27 mouse cellular contexts compared by ENCODE assay signal in genomic region chr10:80705033-80705432, GRCm38 (mm10). TPM values are rescaled to one million over a fixed set of nuclear protein-coding genes. Genes with fewer than 3 reads are reported as not detected.
DNase-seq lines count a peak whose midpoint lies in the region; ATAC-seq lines count a peak whose summit lies in the region.
"Had no signal": no experiment of that assay in that cellular context is flagged by ENCODE, and none has a peak within 500 bp of the region (broad histone marks: within the 10 kb centered on the region; RNA-seq: fewer than 3 reads in every experiment).

No protein-coding gene starts in this region.

- peaks cover 52% of the 10 kb centered on the region for H3K36me3 ChIP-seq in forebrain, embryonic 10.5 days (replicated peaks)
- peaks cover 47% of the 10 kb centered on the region for H3K36me3 ChIP-seq in forebrain, embryonic 14.5 days (ENCODE audit: control insufficient read depth, insufficient read depth, low read length)
- peaks cover 50% of the 10 kb centered on the region for H3K36me3 ChIP-seq in heart, embryonic 13.5 days
- peaks cover 53% of the 10 kb centered on the region for H3K36me3 ChIP-seq in limb, embryonic 13.5 days
- H3K36me3 ChIP-seq in limb, embryonic 10.5 days: peaks cover 52% of the 10 kb centered on the region
- H3K36me3 ChIP-seq in neural tube, embryonic 13.5 days: peaks cover 50% of the 10 kb centered on the region

- no peak overlapping the region for H3K9ac ChIP-seq in forebrain, embryonic 14.5 days (ENCODE audit: low read length)
- H3K9ac ChIP-seq in heart, embryonic 13.5 days: 0 out of 2 replicates have a peak overlapping the region, but pooled peaks have one; percentile 82
- H3K9ac ChIP-seq in limb, embryonic 13.5 days: peak overlapping the region; percentile 31; the same call in 1 of the 2 replicates
- H3K9ac ChIP-seq in neural tube, embryonic 13.5 days: peak overlapping the region; percentile 43; the same call in 1 of the 2 replicates
- H3K9ac ChIP-seq: forebrain, embryonic 15.5 days; limb, embryonic 15.5 days; midbrain, embryonic 12.5 days had no signal

- no peak overlapping the region for H3K4me2 ChIP-seq in forebrain, embryonic 14.5 days (ENCODE audit: low read length)
- no peak overlapping the region for H3K4me2 ChIP-seq in heart, embryonic 13.5 days
- H3K4me2 ChIP-seq in limb, embryonic 13.5 days (replicated peaks): no peak overlapping the region
- H3K4me2 ChIP-seq in neural tube, embryonic 13.5 days: no peak overlapping the region
- H3K4me2 ChIP-seq: forebrain, embryonic 15.5 days; heart, embryonic 12.5 days; limb, embryonic 15.5 days; midbrain, embryonic 12.5 days had no signal

- no peak for ATAC-seq in forebrain, embryonic 14.5 days
- no peak for ATAC-seq in heart, embryonic 13.5 days (ENCODE audit: extremely low read depth, insufficient number of reproducible peaks, low FRiP score, low TSS enrichment)
- no peak for ATAC-seq in limb, embryonic 13.5 days (ENCODE audit: low FRiP score, low read depth)
- no peak for ATAC-seq in neural tube, embryonic 13.5 days (ENCODE audit: low read depth)
- ATAC-seq: forebrain, embryonic 15.5 days; intestine, postnatal 0 days; Patski had no signal

- whole genome bisulfite sequencing in forebrain, embryonic 10.5 days: 72% methylated on average over 3 of the region's 3 CpGs
- WGBS in forebrain, embryonic 14.5 days: 67% methylated on average over 3 of the region's 3 CpGs
- WGBS in heart, embryonic 13.5 days: 52% methylated on average over 3 of the region's 3 CpGs
- 54% methylated on average over 3 of the region's 3 CpGs for WGBS in limb, embryonic 13.5 days
- WGBS in limb, embryonic 10.5 days: 71% methylated on average over 3 of the region's 3 CpGs
- 71% methylated on average over 3 of the region's 3 CpGs for WGBS in neural tube, embryonic 13.5 days

- H3K27ac ChIP-seq in forebrain, embryonic 10.5 days: no peak overlapping the region
- H3K27ac ChIP-seq in forebrain, embryonic 14.5 days (ENCODE audit: low read depth, low read length): no peak overlapping the region
- 0 out of 2 replicates have a peak overlapping the region, but pooled peaks have one; percentile 15 for H3K27ac ChIP-seq in heart, embryonic 13.5 days (replicated peaks)
- no peak overlapping the region for H3K27ac ChIP-seq in limb, embryonic 13.5 days
- H3K27ac ChIP-seq in limb, embryonic 10.5 days: no peak overlapping the region
- H3K27ac ChIP-seq in neural tube, embryonic 13.5 days (replicated peaks): no peak overlapping the region
- H3K27ac ChIP-seq: forebrain, embryonic 15.5 days; hindbrain, embryonic 10.5 days; limb, embryonic 15.5 days; midbrain, embryonic 12.5 days had no signal

- H3K4me3 ChIP-seq in forebrain, embryonic 10.5 days: peak overlapping the region; percentile 15; the same call in 1 of the 2 replicates
- H3K4me3 ChIP-seq in forebrain, embryonic 14.5 days (ENCODE audit: low read depth, low read length): no peak overlapping the region
- H3K4me3 ChIP-seq in heart, embryonic 13.5 days: no peak overlapping the region
- H3K4me3 ChIP-seq in limb, embryonic 13.5 days: no peak overlapping the region
- H3K4me3 ChIP-seq in limb, embryonic 10.5 days: no peak overlapping the region
- H3K4me3 ChIP-seq in neural tube, embryonic 13.5 days: no peak overlapping the region
- H3K4me3 ChIP-seq: erythroblast, embryonic 14.5 days; forebrain, embryonic 15.5 days; heart, embryonic 12.5 days; hindbrain, embryonic 10.5 days; limb, embryonic 15.5 days; midbrain, embryonic 12.5 days had no signal

- no peaks in the 10 kb centered on the region for H3K9me3 ChIP-seq in forebrain, embryonic 10.5 days
- no peaks in the 10 kb centered on the region for H3K9me3 ChIP-seq in forebrain, embryonic 14.5 days (replicated peaks; ENCODE audit: control insufficient read depth, low read length)
- H3K9me3 ChIP-seq in heart, embryonic 13.5 days: no peaks in the 10 kb centered on the region
- no peaks in the 10 kb centered on the region for H3K9me3 ChIP-seq in limb, embryonic 13.5 days
- H3K9me3 ChIP-seq in limb, embryonic 10.5 days (replicated peaks): no peaks in the 10 kb centered on the region
- no peaks in the 10 kb centered on the region for H3K9me3 ChIP-seq in neural tube, embryonic 13.5 days
- H3K9me3 ChIP-seq: forebrain, embryonic 15.5 days; heart, embryonic 12.5 days; hindbrain, embryonic 10.5 days; limb, embryonic 15.5 days; midbrain, embryonic 12.5 days had no signal

- no peak for DNase-seq in forebrain, embryonic 10.5 days (ENCODE audit: extremely low spot score, low spot score)
- no peak for DNase-seq in forebrain, embryonic 14.5 days (ENCODE audit: low spot score)
- no peak for DNase-seq in heart, postnatal 4 days
- no peak for DNase-seq in limb, embryonic 10.5 days (ENCODE audit: low spot score)
- no peak for DNase-seq in neural tube, embryonic 10.5 days (ENCODE audit: extremely low spot score, low spot score)
- DNase-seq: adrenal gland, postnatal 10 days; cerebellum, postnatal 10 days; gastrocnemius, postnatal 25 days; heart, adult 11 months; heart, postnatal 10 days; kidney, postnatal 25 days; lung, postnatal 36 days; right cerebral cortex, adult 18-20 months; spleen, adult 18-20 months; thymus, adult 18-20 months; thymus, postnatal 25 days had no signal

- peaks cover 41% of the 10 kb centered on the region for H3K4me1 ChIP-seq in forebrain, embryonic 10.5 days
- H3K4me1 ChIP-seq in forebrain, embryonic 14.5 days (ENCODE audit: control insufficient read depth, insufficient read depth, low read length): peaks cover 13% of the 10 kb centered on the region
- H3K4me1 ChIP-seq in heart, embryonic 13.5 days: peaks cover 48% of the 10 kb centered on the region
- peaks cover 23% of the 10 kb centered on the region for H3K4me1 ChIP-seq in limb, embryonic 13.5 days
- H3K4me1 ChIP-seq in limb, embryonic 10.5 days: peaks cover 37% of the 10 kb centered on the region
- H3K4me1 ChIP-seq in neural tube, embryonic 13.5 days (replicated peaks): peaks cover 39% of the 10 kb centered on the region

- H3K27me3 ChIP-seq in forebrain, embryonic 10.5 days (ENCODE audit: poor library complexity, severe bottlenecking): no peaks in the 10 kb centered on the region
- H3K27me3 ChIP-seq in forebrain, embryonic 14.5 days (replicated peaks; ENCODE audit: control insufficient read depth, insufficient read depth, low read length): no peaks in the 10 kb centered on the region
- no peaks in the 10 kb centered on the region for H3K27me3 ChIP-seq in heart, embryonic 13.5 days (replicated peaks)
- no peaks in the 10 kb centered on the region for H3K27me3 ChIP-seq in limb, embryonic 13.5 days
- H3K27me3 ChIP-seq in limb, embryonic 10.5 days (ENCODE audit: low read depth, poor library complexity, severe bottlenecking): no peaks in the 10 kb centered on the region
- H3K27me3 ChIP-seq in neural tube, embryonic 13.5 days: no peaks in the 10 kb centered on the region
- H3K27me3 ChIP-seq: forebrain, embryonic 15.5 days; heart, embryonic 12.5 days; limb, embryonic 15.5 days; midbrain, embryonic 12.5 days; Patski had no signal

RNA-seq across cellular contexts. Expression of gene Izumo4, which starts 3.0 kb away (rescaled TPM):
- 7.7 and 10.9 TPM in 2 replicates for polyA plus RNA-seq in forebrain, embryonic 10.5 days (2016; fragmentation: Nextera tagmentation; extraction: Ambion mirVana)
- polyA plus RNA-seq in forebrain, embryonic 14.5 days (2014; fragmentation: Nextera tagmentation; extraction: Ambion mirVana): 16.0 and 21.5 TPM in 2 replicates
- polyA plus RNA-seq in heart, embryonic 13.5 days (2015; fragmentation: Nextera tagmentation; extraction: Ambion mirVana): 12.7 and 13.5 TPM in 2 replicates
- total RNA-seq in heart, postnatal 4 days (2021): 1 to 10 TPM; 3.2 to 4.6 TPM
- 24.2 and 25.6 TPM in 2 replicates for polyA plus RNA-seq in limb, embryonic 13.5 days (2015; fragmentation: Nextera tagmentation; extraction: Ambion mirVana)
- 8.6 and 10.8 TPM in 2 replicates for polyA plus RNA-seq in limb, embryonic 10.5 days (2016; fragmentation: Nextera tagmentation; extraction: Ambion mirVana)
- 37.2 and 39.1 TPM in 2 replicates for polyA plus RNA-seq in neural tube, embryonic 13.5 days (2015; fragmentation: Nextera tagmentation; extraction: Ambion mirVana)

RNA-seq across cellular contexts. Expression of gene Mob3a, which starts 3.3 kb away (rescaled TPM):
- 53.9 and 54.7 TPM in 2 replicates for polyA plus RNA-seq in forebrain, embryonic 10.5 days (2016; fragmentation: Nextera tagmentation; extraction: Ambion mirVana)
- 35.7 and 37.2 TPM in 2 replicates for polyA plus RNA-seq in forebrain, embryonic 14.5 days (2014; fragmentation: Nextera tagmentation; extraction: Ambion mirVana)
- 26.0 and 27.2 TPM in 2 replicates for polyA plus RNA-seq in heart, embryonic 13.5 days (2015; fragmentation: Nextera tagmentation; extraction: Ambion mirVana)
- 10 to 100 TPM; 12.5 to 13.0 TPM for total RNA-seq in heart, postnatal 4 days (2021)
- 55.3 and 55.7 TPM in 2 replicates for polyA plus RNA-seq in limb, embryonic 13.5 days (2015; fragmentation: Nextera tagmentation; extraction: Ambion mirVana)
- 48.2 and 54.7 TPM in 2 replicates for polyA plus RNA-seq in limb, embryonic 10.5 days (2016; fragmentation: Nextera tagmentation; extraction: Ambion mirVana)
- 46.4 and 55.1 TPM in 2 replicates for polyA plus RNA-seq in neural tube, embryonic 13.5 days (2015; fragmentation: Nextera tagmentation; extraction: Ambion mirVana)

RNA-seq across cellular contexts. Expression of gene Mknk2, which starts 27.1 kb away (rescaled TPM):
- polyA plus RNA-seq in forebrain, embryonic 10.5 days (2016; fragmentation: Nextera tagmentation; extraction: Ambion mirVana): 91.0 and 100 TPM in 2 replicates
- 43.1 and 49.1 TPM in 2 replicates for polyA plus RNA-seq in forebrain, embryonic 14.5 days (2014; fragmentation: Nextera tagmentation; extraction: Ambion mirVana)
- 78.2 and 78.7 TPM in 2 replicates for polyA plus RNA-seq in heart, embryonic 13.5 days (2015; fragmentation: Nextera tagmentation; extraction: Ambion mirVana)
- total RNA-seq in heart, postnatal 4 days (2021): 100 to 1,000 TPM; 105 TPM
- 86.1 and 87.8 TPM in 2 replicates for polyA plus RNA-seq in limb, embryonic 13.5 days (2015; fragmentation: Nextera tagmentation; extraction: Ambion mirVana)
- polyA plus RNA-seq in limb, embryonic 10.5 days (2016; fragmentation: Nextera tagmentation; extraction: Ambion mirVana): 137 and 153 TPM in 2 replicates
- polyA plus RNA-seq in neural tube, embryonic 13.5 days (2015; fragmentation: Nextera tagmentation; extraction: Ambion mirVana): 61.4 and 63.4 TPM in 2 replicates

RNA-seq across cellular contexts. Expression of gene Ap3d1, which starts 37.0 kb away (rescaled TPM):
- 58.2 and 58.7 TPM in 2 replicates for polyA plus RNA-seq in forebrain, embryonic 10.5 days (2016; fragmentation: Nextera tagmentation; extraction: Ambion mirVana)
- 81.0 and 99.5 TPM in 2 replicates for polyA plus RNA-seq in forebrain, embryonic 14.5 days (2014; fragmentation: Nextera tagmentation; extraction: Ambion mirVana)
- polyA plus RNA-seq in heart, embryonic 13.5 days (2015; fragmentation: Nextera tagmentation; extraction: Ambion mirVana): 44.0 and 46.4 TPM in 2 replicates
- 10 to 100 TPM; 47.8 to 53.8 TPM for total RNA-seq in heart, postnatal 4 days (2021)
- 74.5 and 80.0 TPM in 2 replicates for polyA plus RNA-seq in limb, embryonic 13.5 days (2015; fragmentation: Nextera tagmentation; extraction: Ambion mirVana)
- polyA plus RNA-seq in limb, embryonic 10.5 days (2016; fragmentation: Nextera tagmentation; extraction: Ambion mirVana): 54.6 and 60.6 TPM in 2 replicates
- 106 and 114 TPM in 2 replicates for polyA plus RNA-seq in neural tube, embryonic 13.5 days (2015; fragmentation: Nextera tagmentation; extraction: Ambion mirVana)

RNA-seq across cellular contexts. Expression of gene Btbd2, which starts 48.2 kb away (rescaled TPM):
- 71.6 and 78.1 TPM in 2 replicates for polyA plus RNA-seq in forebrain, embryonic 10.5 days (2016; fragmentation: Nextera tagmentation; extraction: Ambion mirVana)
- polyA plus RNA-seq in forebrain, embryonic 14.5 days (2014; fragmentation: Nextera tagmentation; extraction: Ambion mirVana): 42.6 and 52.2 TPM in 2 replicates
- 50.9 and 53.7 TPM in 2 replicates for polyA plus RNA-seq in heart, embryonic 13.5 days (2015; fragmentation: Nextera tagmentation; extraction: Ambion mirVana)
- total RNA-seq in heart, postnatal 4 days (2021): 10 to 100 TPM; 42.2 to 42.4 TPM
- 77.8 and 83.5 TPM in 2 replicates for polyA plus RNA-seq in limb, embryonic 13.5 days (2015; fragmentation: Nextera tagmentation; extraction: Ambion mirVana)
- polyA plus RNA-seq in limb, embryonic 10.5 days (2016; fragmentation: Nextera tagmentation; extraction: Ambion mirVana): 84.9 and 98.6 TPM in 2 replicates
- polyA plus RNA-seq in neural tube, embryonic 13.5 days (2015; fragmentation: Nextera tagmentation; extraction: Ambion mirVana): 93.9 and 100.0 TPM in 2 replicates
